Mouse (Mus musculus): Measurements from ENCODE around the gene Abi3.

DNA sequence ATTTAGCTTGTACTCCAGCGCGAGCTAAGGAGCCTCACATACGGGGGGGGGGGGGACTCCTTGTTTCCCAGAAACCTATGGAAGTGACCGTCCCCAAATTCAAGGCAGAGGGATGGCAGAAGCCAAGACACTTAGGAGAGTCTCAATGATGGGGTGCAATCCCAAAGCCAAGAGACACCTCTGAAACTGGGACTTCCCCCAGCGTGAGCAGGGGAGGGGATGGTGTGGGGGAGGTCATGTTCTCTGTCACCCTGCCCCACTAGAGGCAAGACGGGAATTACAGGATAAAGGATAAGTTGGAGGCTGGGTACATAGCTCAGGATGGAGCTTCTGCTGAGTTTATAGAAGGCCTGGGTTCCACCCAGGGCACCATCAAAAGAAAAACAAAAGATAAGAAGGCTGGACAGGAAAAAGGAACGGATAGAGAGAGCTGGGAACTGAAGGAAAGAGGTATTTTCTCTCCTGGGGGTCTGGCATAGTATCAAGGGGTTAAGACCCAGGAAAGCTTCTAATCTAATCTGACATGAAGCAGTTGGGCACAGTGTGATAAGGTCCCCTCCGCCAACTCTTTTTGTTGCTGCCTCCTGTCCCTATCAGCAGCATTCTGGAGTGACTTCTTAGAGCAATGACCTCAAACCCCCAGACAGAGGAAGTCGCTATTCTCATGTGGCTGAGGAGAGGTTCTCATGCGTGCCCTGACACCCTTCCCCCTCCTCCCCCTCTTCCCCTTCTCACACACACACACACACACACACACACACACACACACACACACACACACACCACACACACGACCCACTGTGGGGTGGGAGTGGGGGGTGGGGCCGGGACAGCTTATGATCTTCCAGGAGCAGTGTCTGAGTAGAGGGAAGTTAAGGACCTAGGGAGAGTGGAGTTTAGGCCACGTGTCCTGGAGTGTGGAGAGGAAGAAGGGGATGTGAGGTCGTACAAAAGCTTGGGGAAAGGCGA is 7.2 kb downstream of the Abi3 start:
- TF ChIP-seq GATA1 (IDR thresholded peaks at IDR 0.05; ENCODE audit: low read length) (no peak), TAL1 (IDR thresholded peaks at IDR 0.05; ENCODE audit: low read length) (no peak)
